Mouse (Mus musculus) forebrain, embryonic 10.5 days (tissue): Measurements from ENCODE around the gene Drosha. TPM values are rescaled to one million over a fixed set of nuclear protein-coding genes. Genes with fewer than 3 reads are reported as not detected.
"Not testable (repeated sequence)": the region's sequence is repeated elsewhere in the genome, so short reads cannot be mapped to it uniquely, and the experiment has no call there.

Source experiments
- DNase-seq: peaks from one replicate; pipeline ENCODE4 v3.0.0-alpha.2; 2017; ENCODE audit warnings: low spot score; ENCODE audit errors: extremely low spot score
- H3K27ac ChIP-seq: fragments of 300-500 bp; sonication (generic); 2 replicates; pipeline ENCODE4 v1.5.1; 2016; ENCODE audit warnings: mild to moderate bottlenecking
- H3K27me3 ChIP-seq: fragments of 300-500 bp; sonication (generic); 2 replicates; pipeline ENCODE4 v1.6.1; 2016; ENCODE audit warnings: mild to moderate bottlenecking; ENCODE audit not compliant: poor library complexity, severe bottlenecking
- H3K36me3 ChIP-seq: fragments of 300-500 bp; sonication (generic); replicated peaks from 2 replicates; pipeline ENCODE4 v1.6.1; 2016; ENCODE audit warnings: mild to moderate bottlenecking, moderate library complexity
- H3K4me1 ChIP-seq: fragments of 300-500 bp; sonication (generic); 2 replicates; pipeline ENCODE4 v1.6.1; 2016
- H3K4me3 ChIP-seq: fragments of 300-500 bp; sonication (generic); 2 replicates; pipeline ENCODE4 v1.5.1; 2016; ENCODE audit warnings: mild to moderate bottlenecking, moderate library complexity
- H3K9me3 ChIP-seq: fragments of 300-500 bp; sonication (generic); 2 replicates; pipeline ENCODE4 v1.6.1; 2016; ENCODE audit warnings: mild to moderate bottlenecking, moderate library complexity
- WGBS: fragments of 180-500 bp; shearing (Covaris S2); methylation state at CpG from one replicate; pipeline ENCODE4 v1.1.7; 2016; 5-methylcytosine and 5-hydroxymethylcytosine counted together
- polyA plus RNA-seq: library from polyadenylated mRNA; unstranded; fragments of >200 nt; fragmentation: Nextera tagmentation; extraction: Ambion mirVana; gene quantifications from 2 replicates; pipeline ENCODE4 v1.2.1, GENCODE M21; 2016

Drosha gene
- polyA plus RNA-seq, 1 experiment from 2014 or later, result 87.7 TPM

DNA sequence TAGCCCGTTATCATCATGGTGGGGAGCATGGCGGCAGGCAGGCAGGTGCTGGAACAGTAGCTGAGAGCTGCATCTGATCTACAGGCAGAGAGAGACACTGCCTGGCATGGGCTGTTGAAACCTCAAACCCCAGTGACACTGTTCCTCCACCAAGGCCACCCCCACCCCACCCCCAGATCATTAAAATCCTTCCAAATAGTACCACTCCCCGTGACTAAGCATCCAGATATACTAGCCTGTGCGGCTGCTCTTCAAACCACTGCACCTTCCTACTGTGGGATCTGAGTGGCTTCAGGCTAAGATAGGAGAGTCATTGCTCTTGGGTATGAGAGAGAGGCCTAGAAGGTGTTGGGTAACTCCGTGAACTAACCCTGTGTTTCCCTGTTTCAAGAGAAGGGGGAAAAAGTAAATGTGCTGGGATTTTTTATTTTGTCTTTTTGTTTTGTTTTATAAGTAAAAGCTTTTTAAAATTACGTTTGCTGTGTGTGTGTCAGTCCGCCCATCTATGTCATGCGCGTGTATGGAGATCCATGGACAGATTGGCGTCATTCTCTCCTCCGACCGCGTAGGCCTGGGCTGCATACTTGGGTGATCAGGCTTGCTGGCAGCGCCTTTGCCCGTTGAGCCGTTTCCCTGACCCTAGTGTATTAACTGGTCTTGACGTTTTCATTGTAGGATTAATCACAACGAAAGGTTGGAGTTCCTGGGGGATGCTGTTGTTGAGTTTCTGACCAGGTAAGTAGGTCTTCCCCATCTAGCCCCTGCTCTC is 76.0 kb downstream of the Drosha start:
- peaks cover 98% of the 10 kb centered on the region for H3K36me3 ChIP-seq
- no peaks in the 10 kb centered on the region for H3K27me3 ChIP-seq
- WGBS, result 93% methylated on average over 18 of the region's 18 CpGs
- no peaks in the 10 kb centered on the region for H3K9me3 ChIP-seq
- H3K4me1 ChIP-seq, result no peaks in the 10 kb centered on the region
- H3K27ac ChIP-seq, result no peak overlapping the region
- no peak for DNase-seq
- no peak overlapping the region for H3K4me3 ChIP-seq

GRCm38 (mm10) chr15:12901197-12901570 is 76.6 kb downstream of the Drosha start:
- H3K9me3 ChIP-seq, result no peaks in the 10 kb centered on the region
- no peaks in the 10 kb centered on the region for H3K4me1 ChIP-seq
- H3K27me3 ChIP-seq, result no peaks in the 10 kb centered on the region
- no peak overlapping the region for H3K27ac ChIP-seq
- H3K36me3 ChIP-seq, result peaks cover 98% of the 10 kb centered on the region
- H3K4me3 ChIP-seq, result no peak overlapping the region
- DNase-seq, result no peak
- 82% methylated on average over 8 of the region's 8 CpGs for WGBS

GRCm38 (mm10) chr15:12904442-12904841 is 79.8 kb downstream of the Drosha start:
- H3K9me3 ChIP-seq, result no peaks in the 10 kb centered on the region
- no peak overlapping the region for H3K27ac ChIP-seq
- DNase-seq, result no peak
- 93% methylated on average over 6 of the region's 6 CpGs for WGBS
- H3K27me3 ChIP-seq, result no peaks in the 10 kb centered on the region
- peaks cover 94% of the 10 kb centered on the region for H3K36me3 ChIP-seq
- H3K4me1 ChIP-seq, result no peaks in the 10 kb centered on the region
- H3K4me3 ChIP-seq, result no peak overlapping the region

GRCm38 (mm10) chr15:12907962-12908719 is 83.5 kb downstream of the Drosha start:
- H3K36me3 ChIP-seq, result peaks cover 93% of the 10 kb centered on the region

DNA sequence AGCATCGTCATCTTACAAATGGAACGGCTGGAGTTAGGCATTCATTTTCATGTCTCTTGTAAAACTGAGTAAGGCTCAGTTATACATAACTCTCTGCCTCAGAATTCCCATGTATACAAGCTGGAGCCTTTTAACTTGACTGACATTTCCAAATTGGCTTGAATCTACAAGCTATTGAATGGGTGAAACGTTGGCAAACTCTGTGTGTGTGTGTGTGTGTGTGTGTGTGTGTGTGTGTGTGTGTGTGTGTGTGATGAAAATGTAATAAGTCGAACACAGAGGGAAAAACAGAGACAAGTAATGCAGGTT is 84.1 kb downstream of the Drosha start:
- Histone ChIP-seq H3K4me1 (no peaks in the 10 kb centered on the region), H3K27ac (no peak overlapping the region), H3K27me3 (no peaks in the 10 kb centered on the region), H3K36me3 (peaks cover 93% of the 10 kb centered on the region), H3K9me3 (no peaks in the 10 kb centered on the region), H3K4me3 (no peak overlapping the region)
- 90% methylated on average over 4 of the region's 4 CpGs for WGBS
- no peak for DNase-seq

More at GRCm38 (mm10) chr15:12907962-12908719, 83.5 kb downstream of the Drosha start:
- no peak overlapping the region for H3K27ac ChIP-seq
- H3K4me3 ChIP-seq, result no peak overlapping the region
- no peaks in the 10 kb centered on the region for H3K4me1 ChIP-seq
- DNase-seq, result no peak
- no peaks in the 10 kb centered on the region for H3K9me3 ChIP-seq
- no peaks in the 10 kb centered on the region for H3K27me3 ChIP-seq
- WGBS, result 89% methylated on average over 19 of the region's 19 CpGs

- Histone ChIP-seq H3K36me3 (peaks cover 93% of the 10 kb centered on the region), H3K27ac (no peak overlapping the region), H3K27me3 (no peaks in the 10 kb centered on the region), H3K4me1 (no peaks in the 10 kb centered on the region), H3K9me3 (no peaks in the 10 kb centered on the region), H3K4me3 (no peak overlapping the region)
- no peak for DNase-seq
- 79% methylated on average over 7 of the region's 7 CpGs for WGBS
These were observed 84.6 kb downstream of the Drosha start for GRCm38 (mm10) chr15:12909171-12909570.

- Histone ChIP-seq H3K4me3 (no peak overlapping the region), H3K27ac (no peak overlapping the region), H3K4me1 (no peaks in the 10 kb centered on the region), H3K27me3 (no peaks in the 10 kb centered on the region), H3K36me3 (peaks cover 92% of the 10 kb centered on the region), H3K9me3 (no peaks in the 10 kb centered on the region)
- DNase-seq, result no peak
- WGBS, result 91% methylated on average over 7 of the region's 7 CpGs
These were observed 86.5 kb downstream of the Drosha start for GRCm38 (mm10) chr15:12911082-12911481.

GRCm38 (mm10) chr15:12916314-12916815 is 91.8 kb downstream of the Drosha start:
- Histone ChIP-seq H3K9me3 (no peaks in the 10 kb centered on the region), H3K4me1 (no peaks in the 10 kb centered on the region), H3K4me3 (no peak overlapping the region), H3K27ac (no peak overlapping the region), H3K36me3 (peaks cover 97% of the 10 kb centered on the region), H3K27me3 (no peaks in the 10 kb centered on the region)
- 89% methylated on average over 10 of the region's 10 CpGs for WGBS
- DNase-seq, result no peak

- H3K36me3 ChIP-seq, result peaks cover 98% of the 10 kb centered on the region
- WGBS, result 94% methylated on average over 11 of the region's 11 CpGs
- DNase-seq, result not testable (repeated sequence)
These were observed 94.8 kb downstream of the Drosha start for GRCm38 (mm10) chr15:12919326-12919966.

DNA sequence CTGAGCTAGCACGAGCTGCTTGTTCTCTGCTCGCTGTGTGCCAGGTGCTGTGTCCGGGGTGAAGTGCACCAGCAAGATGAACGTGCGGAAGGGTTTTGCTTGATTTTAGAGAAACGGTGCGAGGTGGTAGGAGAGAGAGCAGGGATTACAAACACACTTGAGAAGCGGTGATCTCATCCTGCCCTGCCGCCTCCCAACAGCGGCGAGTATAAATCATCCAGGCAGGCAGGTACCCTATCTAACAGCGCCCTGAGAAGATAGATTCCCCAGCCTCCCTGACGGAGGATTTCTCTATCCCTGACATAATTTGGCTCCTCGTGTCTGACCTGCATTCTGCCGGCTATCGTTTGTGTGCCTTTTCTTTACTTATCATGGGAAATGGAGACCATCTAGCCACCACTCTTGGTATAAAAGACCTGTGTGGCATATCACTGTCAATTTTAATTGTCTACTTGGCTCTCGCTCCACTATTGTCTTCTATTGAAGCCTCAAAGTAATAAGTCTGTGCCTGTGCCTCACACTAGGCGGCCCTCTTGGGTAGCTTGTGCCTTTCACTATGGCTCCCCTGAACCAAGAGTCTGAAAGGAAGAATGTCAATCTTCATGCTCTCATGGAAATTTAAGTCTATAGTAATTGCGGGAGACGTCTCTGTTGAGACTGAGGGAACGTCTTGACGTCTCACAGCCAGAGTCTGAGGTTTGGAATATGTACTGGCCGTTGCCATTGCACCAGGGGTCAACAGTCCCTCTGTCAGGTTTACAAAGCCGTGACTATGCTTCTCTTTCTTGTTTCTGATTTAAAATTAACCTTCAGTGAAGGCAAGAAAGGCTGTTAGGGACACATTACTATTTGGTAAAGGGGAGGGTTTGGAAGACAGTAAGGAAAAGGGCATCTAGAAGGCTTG is 95.6 kb downstream of the Drosha start:
- Histone ChIP-seq H3K27me3 (no peaks in the 10 kb centered on the region), H3K27ac (no peak overlapping the region), H3K36me3 (peaks cover 99% of the 10 kb centered on the region), H3K9me3 (no peaks in the 10 kb centered on the region), H3K4me1 (no peaks in the 10 kb centered on the region), H3K4me3 (no peak overlapping the region)
- 91% methylated on average over 24 of the region's 24 CpGs for WGBS
- DNase-seq, result no peak

More at GRCm38 (mm10) chr15:12919326-12919966, 94.8 kb downstream of the Drosha start:
- H3K9me3 ChIP-seq, H3K27ac ChIP-seq, H3K4me1 ChIP-seq, H3K27me3 ChIP-seq, H3K4me3 ChIP-seq: not testable (repeated sequence)

DNA sequence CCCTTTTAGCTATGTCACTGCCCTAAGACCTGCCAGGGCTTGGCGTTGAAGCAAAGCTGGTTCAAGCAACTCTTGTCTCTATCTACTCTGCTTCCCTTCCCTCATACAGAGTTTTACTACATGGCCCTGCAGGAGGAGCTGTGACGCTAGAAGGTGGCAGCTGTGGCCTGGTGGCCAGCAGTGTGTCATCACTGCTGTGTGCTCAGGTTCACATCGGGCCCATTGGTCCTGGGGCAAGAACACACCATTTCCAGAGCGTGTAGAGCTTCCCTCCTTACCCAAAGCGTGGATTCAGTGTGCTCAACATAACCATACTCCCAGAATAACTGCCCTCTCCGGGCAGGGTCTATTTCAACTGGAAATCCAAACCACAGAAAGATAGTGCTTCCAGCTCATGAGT is 97.3 kb downstream of the Drosha start:
- H3K4me1 ChIP-seq, result no peaks in the 10 kb centered on the region
- peaks cover 99% of the 10 kb centered on the region for H3K36me3 ChIP-seq

DNA sequence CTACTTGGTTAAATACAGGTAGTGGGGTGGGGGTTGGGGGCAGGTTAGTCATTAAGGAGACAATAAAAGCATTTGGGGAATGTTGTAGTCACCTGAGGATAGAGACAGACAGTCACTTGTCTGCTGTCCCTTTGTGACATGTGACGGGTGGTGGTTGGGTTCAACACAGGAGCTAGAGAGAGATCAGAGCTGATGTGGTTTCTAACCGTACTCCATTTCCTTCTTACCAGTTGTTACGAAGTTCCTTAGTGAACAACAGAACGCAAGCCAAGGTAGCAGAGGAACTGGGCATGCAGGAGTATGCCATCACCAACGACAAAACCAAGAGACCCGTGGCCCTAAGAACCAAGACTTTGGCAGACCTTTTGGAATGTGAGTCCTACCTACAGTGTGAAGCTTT is 99.2 kb downstream of the Drosha start:
- Histone ChIP-seq H3K9me3 (no peaks in the 10 kb centered on the region), H3K27ac (no peak overlapping the region), H3K27me3 (no peaks in the 10 kb centered on the region), H3K4me3 (no peak overlapping the region), H3K36me3 (peaks cover 98% of the 10 kb centered on the region), H3K4me1 (no peaks in the 10 kb centered on the region)
- WGBS, result 96% methylated on average over 6 of the region's 6 CpGs
- DNase-seq, result no peak

More for the DNA sequence above, 97.3 kb downstream of the Drosha start:
- Histone ChIP-seq H3K27ac (no peak overlapping the region), H3K9me3 (no peaks in the 10 kb centered on the region), H3K4me3 (no peak overlapping the region), H3K27me3 (no peaks in the 10 kb centered on the region)
- no peak for DNase-seq
- WGBS, result 94% methylated on average over 6 of the region's 6 CpGs
